Mouse (Mus musculus) lung, adult 2 months (tissue): ENCODE results near the gene Gm13290.

Experiments
- CTCF ChIP-seq: fragments of 200-500 bp; IDR thresholded peaks from 2 replicates; pipeline ENCODE4 v1.5.1; 2011; ENCODE audit warnings: mild to moderate bottlenecking, low read length, control low read depth; ENCODE audit not compliant: insufficient read depth
- POLR2A ChIP-seq: fragments of 200-500 bp; IDR thresholded peaks from 2 replicates; pipeline ENCODE4 v1.6.1; 2011; ENCODE audit warnings: low read depth, mild to moderate bottlenecking, control low read depth, low read length, borderline replicate concordance; ENCODE audit errors: extremely low read depth

DNA sequence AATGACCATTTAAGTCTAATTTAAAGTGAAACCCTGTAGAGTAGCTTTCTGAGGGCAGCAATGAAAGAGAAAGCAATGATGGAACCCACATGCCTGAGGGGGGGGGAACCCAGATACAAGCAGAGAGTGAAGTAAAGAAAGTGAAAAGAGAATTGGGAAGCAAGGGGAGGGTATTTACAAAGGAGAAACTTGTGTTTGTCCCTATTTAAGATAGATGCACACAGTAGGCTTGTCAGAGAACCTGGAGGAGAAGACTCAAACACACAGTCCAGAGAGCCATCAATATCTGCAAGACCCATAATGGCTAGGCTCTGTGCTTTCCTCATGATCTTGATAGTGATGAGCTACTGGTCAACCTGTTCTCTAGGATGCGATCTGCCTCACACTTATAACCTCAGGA is 46.0 kb downstream of the Gm13290 start, which contains the start of gene Ifna11:
- TF ChIP-seq CTCF (no peak), POLR2A (no peak)
